Comparison of ENCODE assay signal across 8 mouse cellular contexts in genomic region chr7:143087070-143087579, GRCm38 (mm10). TPM values are rescaled to one million over a fixed set of nuclear protein-coding genes. Genes with fewer than 3 reads are reported as not detected.
A peak's percentile ranks its signal among the peaks of the same experiment; 100 is the strongest.
DNase-seq lines count a peak whose midpoint lies in the region; ATAC-seq lines count a peak whose summit lies in the region.

No protein-coding gene starts in this region.

- no peak for ATAC-seq in activated CD4-positive, CD25-positive, alpha-beta regulatory T cell, adult 4 months

- intact Hi-C loops in heart, postnatal 10 days (cut with DNase I), result loop anchor here (5.0 kb wide), 1 partner anchor 170 kb away; no protein-coding TSS in a partner anchor

- peak; percentile 53 for DNase-seq in right cerebral cortex, postnatal 14 days
- no peak for DNase-seq in right cerebral cortex, adult 18-20 months
- DNase-seq in embryo, embryonic 10.5 days (ENCODE audit: low spot score), result peak; percentile 69
- DNase-seq in heart, postnatal 10 days, result peak; percentile 69 to 79
- DNase-seq in kidney, postnatal 36 days, result peak; percentile 64 to 83
- DNase-seq in mesoderm, embryonic 11.5 days (ENCODE audit: low read depth, low spot score), result peak; percentile 47
- no peak for DNase-seq in adrenal gland, adult 8-10 months

RNA-seq across cellular contexts. Expression of gene Trpm5, which starts 7.3 kb away (rescaled TPM):
- under 1 TPM; 0.43 to 0.62 TPM for total RNA-seq in heart, postnatal 10 days (2021)
- not detected for polyA plus RNA-seq in activated CD4-positive, CD25-positive, alpha-beta regulatory T cell, adult 4 months (2017; shearing (Covaris generic))
- total RNA-seq in adrenal gland, adult 8-10 months (2022), result under 1 TPM; 0.17 to 0.32 (median 0.27) TPM

RNA-seq across cellular contexts. Expression of gene Tssc4, which starts 18.1 kb away (rescaled TPM):
- 10 to 100 TPM; 24.9 to 26.3 TPM for total RNA-seq in heart, postnatal 10 days (2021)
- polyA plus RNA-seq in activated CD4-positive, CD25-positive, alpha-beta regulatory T cell, adult 4 months (2017; shearing (Covaris generic)), result 10 to 100 TPM; 22.8 to 50.7 TPM
- total RNA-seq in adrenal gland, adult 8-10 months (2022), result 10 to 100 TPM; 26.5 to 36.9 (median 33.5) TPM

RNA-seq across cellular contexts. Expression of gene Kcnq1, which starts 19.0 kb away (rescaled TPM):
- 10 to 100 TPM; 40.9 to 42.0 TPM for total RNA-seq in heart, postnatal 10 days (2021)
- not detected for polyA plus RNA-seq in activated CD4-positive, CD25-positive, alpha-beta regulatory T cell, adult 4 months (2017; shearing (Covaris generic))
- total RNA-seq in adrenal gland, adult 8-10 months (2022), result 10 to 100 TPM in 2 of 4 experiments, 1 to 10 TPM in 2; 3.7 to 14.9 (median 9.0) TPM

RNA-seq across cellular contexts. Expression of gene Cd81, which starts 34.6 kb away (rescaled TPM):
- total RNA-seq in heart, postnatal 10 days (2021), result 100 to 1,000 TPM; 630 to 639 TPM
- polyA plus RNA-seq in activated CD4-positive, CD25-positive, alpha-beta regulatory T cell, adult 4 months (2017; shearing (Covaris generic)), result 100 to 1,000 TPM; 155 to 235 TPM
- 100 to 1,000 TPM; 689 to 780 (median 728) TPM for total RNA-seq in adrenal gland, adult 8-10 months (2022)

Comparison
In these comparisons a context has a peak if more than half of its experiments do, and no peak if none do; other contexts are left out.
1. DNase-seq: peak in right cerebral cortex, postnatal 14 days (single experiment), embryo, embryonic 10.5 days (single experiment), heart, postnatal 10 days (2 of 2), kidney, postnatal 36 days (2 of 2) and mesoderm, embryonic 11.5 days (single experiment); none in right cerebral cortex, adult 18-20 months (single experiment) and adrenal gland, adult 8-10 months (single experiment).